Mouse (Mus musculus): ENCODE results near the gene Gm49384. TPM values are rescaled to one million over a fixed set of nuclear protein-coding genes. Genes with fewer than 3 reads are reported as not detected.

Gm49384 gene
- polyA plus RNA-seq, 1 experiment from 2014 or later: 10.0 TPM

- peak; percentile 59 for ATAC-seq (ENCODE audit: low FRiP score, low read depth)
- Histone ChIP-seq H3K4me1 (replicated peaks) (peaks cover 35% of the 10 kb centered on the region), H3K9me3 (no peaks in the 10 kb centered on the region), H3K4me3 (peak within 1 kb of the TSS; percentile 73), H3K4me2 (peak within 1 kb of the TSS; percentile 84), H3K36me3 (peaks cover 11% of the 10 kb centered on the region; the same call in 1 of the 2 replicates), H3K27ac (replicated peaks) (peak within 1 kb of the TSS; percentile 95), H3K27me3 (no peaks in the 10 kb centered on the region), H3K9ac (peak within 1 kb of the TSS; percentile 74)
- WGBS: 1% methylated on average over 18 of the region's 18 CpGs
Measured at GRCm38 (mm10) chr12:69198164-69198535, 5.9 kb downstream of the Gm49384 start, which contains the start of gene Dnaaf2. Gene Dnaaf2 (minus strand): TSS chr12:69198429.

GRCm38 (mm10) chr12:69197378-69198163 is 6.5 kb downstream of the Gm49384 start:
- Histone ChIP-seq H3K9ac (peak overlapping the region; percentile 74), H3K4me1 (replicated peaks) (peaks cover 35% of the 10 kb centered on the region), H3K27me3 (no peaks in the 10 kb centered on the region), H3K36me3 (peaks cover 11% of the 10 kb centered on the region; the same call in 1 of the 2 replicates), H3K27ac (replicated peaks) (peak overlapping the region; percentile 95), H3K9me3 (no peaks in the 10 kb centered on the region), H3K4me2 (peak overlapping the region; percentile 84), H3K4me3 (peak overlapping the region; percentile 73)
- WGBS: under 1% methylated on average over 91 of the region's 94 CpGs
- ATAC-seq (ENCODE audit: low FRiP score, low read depth): peak; percentile 79

DNA sequence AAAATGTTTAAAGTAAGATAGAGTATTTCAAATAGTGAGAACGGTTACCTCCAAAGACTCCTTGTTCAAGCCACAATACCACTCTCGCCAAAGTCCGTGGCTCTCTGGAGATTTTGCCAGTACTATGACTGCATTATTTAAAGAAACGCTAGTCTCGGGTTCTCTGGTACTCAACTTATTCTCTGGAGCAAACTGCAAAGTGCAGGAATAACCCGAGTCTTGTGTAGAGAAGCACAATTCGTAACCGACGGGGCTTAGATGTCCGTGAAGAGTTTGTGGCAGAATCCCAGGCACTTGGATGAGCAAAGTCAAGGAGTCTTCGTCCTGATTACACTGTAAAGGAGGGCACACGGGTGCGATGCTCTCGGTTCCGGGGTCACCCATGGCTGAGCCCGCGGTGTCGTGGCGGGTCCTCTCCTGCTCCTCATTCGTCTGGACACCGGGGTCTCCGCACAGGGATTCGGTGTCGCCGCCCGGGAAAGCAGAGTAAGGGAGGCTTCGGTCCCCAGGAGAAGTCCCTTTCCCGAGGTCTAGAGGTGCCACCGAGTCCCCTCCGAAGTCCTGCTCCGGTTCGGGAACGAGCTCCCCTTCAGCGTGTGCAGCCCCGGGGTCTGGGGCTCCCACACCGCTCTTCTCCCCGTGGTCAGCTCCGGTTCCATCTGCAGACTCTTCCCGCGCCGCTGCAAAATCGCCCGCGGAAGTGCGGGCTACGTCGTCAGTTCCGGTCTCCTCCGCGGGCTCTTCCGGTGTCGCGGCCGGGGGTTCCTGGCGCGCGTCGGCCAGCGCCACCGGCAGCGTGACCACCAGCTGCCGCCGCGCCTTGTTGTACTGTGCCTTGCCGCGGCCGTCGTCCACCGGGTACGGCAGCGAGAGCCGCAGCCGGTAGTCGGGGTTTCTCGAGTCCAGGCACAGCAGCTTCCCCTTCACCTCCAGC is 7.4 kb downstream of the Gm49384 start, which contains the start of gene Gm49383:
Gene Gm49383 (minus strand): TSS at position 661 of the 934 bp plus-strand sequence.
- Histone ChIP-seq H3K4me2 (peak within 1 kb of the TSS; percentile 84), H3K27me3 (no peaks in the 10 kb centered on the region), H3K4me3 (peak within 1 kb of the TSS; percentile 73), H3K4me1 (replicated peaks) (peaks cover 35% of the 10 kb centered on the region), H3K9ac (peak within 1 kb of the TSS; percentile 74), H3K27ac (replicated peaks) (peak within 1 kb of the TSS; percentile 95), H3K36me3 (peaks cover 11% of the 10 kb centered on the region; the same call in 1 of the 2 replicates), H3K9me3 (no peaks in the 10 kb centered on the region)
- ATAC-seq (ENCODE audit: low FRiP score, low read depth): peak; percentile 85
- WGBS: under 1% methylated on average over 75 of the region's 75 CpGs

DNA sequence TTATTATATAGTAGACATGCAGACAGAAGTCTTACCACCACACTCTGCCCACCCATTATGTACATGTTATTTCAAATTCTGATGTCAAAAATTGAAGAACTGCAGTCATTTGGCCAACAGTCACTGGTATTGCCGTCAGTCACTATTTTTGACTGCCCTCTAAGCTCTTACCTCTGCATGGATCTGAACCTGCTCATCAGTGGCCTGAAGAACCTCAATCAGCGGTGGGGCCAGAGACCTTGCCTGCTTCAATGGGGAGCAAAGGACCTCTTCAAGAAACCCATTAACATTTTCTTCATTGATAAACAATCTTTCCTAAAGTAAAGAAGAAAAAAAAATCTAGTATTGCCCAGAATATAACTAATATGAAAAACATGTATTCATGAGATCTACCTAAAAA is 11.4 kb downstream of the Gm49384 start:
- WGBS: 89% methylated on average over 2 of the region's 2 CpGs
- Histone ChIP-seq H3K9ac (no peak overlapping the region), H3K4me1 (replicated peaks) (peaks cover 16% of the 10 kb centered on the region), H3K4me3 (no peak overlapping the region), H3K36me3 (peaks cover 11% of the 10 kb centered on the region; the same call in 1 of the 2 replicates), H3K27ac (replicated peaks) (no peak overlapping the region), H3K4me2 (no peak overlapping the region), H3K9me3 (no peaks in the 10 kb centered on the region), H3K27me3 (no peaks in the 10 kb centered on the region)
- no peak for ATAC-seq (ENCODE audit: low FRiP score, low read depth)

DNA sequence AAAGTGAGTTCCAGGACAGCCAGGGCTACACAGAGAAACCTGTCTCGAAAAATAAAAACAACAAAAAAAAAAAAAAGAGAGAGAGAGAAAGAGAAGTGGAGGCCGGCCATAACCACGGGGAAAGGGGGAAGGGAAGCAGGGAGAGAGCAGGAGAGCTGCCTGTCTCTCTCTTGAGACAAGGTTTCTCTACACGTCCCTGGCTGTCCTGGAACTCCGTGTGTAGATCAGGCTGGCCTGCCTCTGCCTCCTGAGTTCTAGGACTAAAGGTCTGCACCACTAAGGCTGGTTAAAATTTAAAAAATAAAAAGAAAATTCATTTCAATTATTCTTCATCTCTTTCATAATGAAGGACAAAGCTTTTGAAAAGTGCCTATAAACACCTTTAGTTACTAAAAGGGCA is 12.7 kb downstream of the Gm49384 start:
- Histone ChIP-seq H3K27me3 (no peaks in the 10 kb centered on the region), H3K9ac (no peak overlapping the region), H3K4me2 (no peak overlapping the region), H3K36me3 (peaks cover 11% of the 10 kb centered on the region; the same call in 1 of the 2 replicates), H3K4me1 (replicated peaks) (peaks cover 24% of the 10 kb centered on the region), H3K9me3 (no peaks in the 10 kb centered on the region), H3K4me3 (no peak overlapping the region), H3K27ac (replicated peaks) (no peak overlapping the region)
- no peak for ATAC-seq (ENCODE audit: low FRiP score, low read depth)
- 96% methylated on average over 5 of the region's 5 CpGs for WGBS

DNA sequence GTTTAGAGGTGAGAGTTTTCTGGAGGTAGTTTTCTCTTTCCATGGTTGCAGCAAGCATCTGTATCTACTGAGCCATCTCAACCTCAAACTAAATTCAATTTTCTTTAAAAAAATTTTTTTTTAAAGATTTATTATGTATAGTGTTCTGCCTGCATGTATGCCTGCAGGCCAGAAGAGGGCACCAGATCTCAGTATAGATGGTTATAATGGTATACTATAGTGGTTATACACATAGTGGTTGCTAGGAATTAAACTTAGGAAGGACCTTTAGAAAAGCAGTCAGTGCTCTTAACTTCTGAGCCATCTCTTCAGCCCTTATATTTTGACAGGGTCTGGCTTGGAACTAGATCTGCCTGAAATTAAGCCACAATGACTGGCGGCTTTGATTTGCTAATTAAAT is 13.5 kb downstream of the Gm49384 start:
- Histone ChIP-seq H3K9ac (no peak overlapping the region), H3K36me3 (peaks cover 11% of the 10 kb centered on the region; the same call in 1 of the 2 replicates), H3K4me3 (no peak overlapping the region), H3K27me3 (no peaks in the 10 kb centered on the region), H3K4me2 (no peak overlapping the region), H3K27ac (replicated peaks) (no peak overlapping the region), H3K9me3 (no peaks in the 10 kb centered on the region), H3K4me1 (replicated peaks) (peaks cover 19% of the 10 kb centered on the region)
- 100% methylated on average over 1 of the region's 1 CpGs for WGBS
- ATAC-seq (ENCODE audit: low FRiP score, low read depth): no peak

GRCm38 (mm10) chr12:69190074-69190473 is 14.0 kb downstream of the Gm49384 start:
- Histone ChIP-seq H3K9me3 (no peaks in the 10 kb centered on the region), H3K9ac (no peak overlapping the region), H3K27ac (replicated peaks) (no peak overlapping the region), H3K27me3 (no peaks in the 10 kb centered on the region), H3K4me1 (replicated peaks) (peaks cover 21% of the 10 kb centered on the region), H3K4me2 (no peak overlapping the region), H3K36me3 (peaks cover 11% of the 10 kb centered on the region; the same call in 1 of the 2 replicates), H3K4me3 (no peak overlapping the region)
- 93% methylated on average over 9 of the region's 9 CpGs for WGBS
- no peak for ATAC-seq (ENCODE audit: low FRiP score, low read depth)

GRCm38 (mm10) chr12:69186811-69187471 is 17.1 kb downstream of the Gm49384 start:
- Histone ChIP-seq H3K27me3 (no peaks in the 10 kb centered on the region), H3K27ac (replicated peaks) (no peak overlapping the region), H3K4me3 (no peak overlapping the region), H3K4me1 (replicated peaks) (peaks cover 29% of the 10 kb centered on the region), H3K9ac (no peak overlapping the region), H3K36me3 (peaks cover 15% of the 10 kb centered on the region), H3K4me2 (no peak overlapping the region), H3K9me3 (no peaks in the 10 kb centered on the region)
- 76% methylated on average over 5 of the region's 5 CpGs for WGBS
- no peak for ATAC-seq (ENCODE audit: low FRiP score, low read depth)

- no peak overlapping the region for H3K27ac ChIP-seq (replicated peaks)
- peaks cover 29% of the 10 kb centered on the region for H3K4me1 ChIP-seq (replicated peaks)
- no peaks in the 10 kb centered on the region for H3K9me3 ChIP-seq
- 71% methylated on average over 7 of the region's 7 CpGs for WGBS
- peak overlapping the region; percentile 80 for H3K4me2 ChIP-seq
- H3K27me3 ChIP-seq: no peaks in the 10 kb centered on the region
- ATAC-seq (ENCODE audit: low FRiP score, low read depth): no peak
- H3K4me3 ChIP-seq: peak overlapping the region; percentile 75
- peaks cover 21% of the 10 kb centered on the region for H3K36me3 ChIP-seq
- peak overlapping the region; percentile 92; the same call in 1 of the 2 replicates for H3K9ac ChIP-seq
Measured at GRCm38 (mm10) chr12:69185371-69185770, 18.7 kb downstream of the Gm49384 start.

DNA sequence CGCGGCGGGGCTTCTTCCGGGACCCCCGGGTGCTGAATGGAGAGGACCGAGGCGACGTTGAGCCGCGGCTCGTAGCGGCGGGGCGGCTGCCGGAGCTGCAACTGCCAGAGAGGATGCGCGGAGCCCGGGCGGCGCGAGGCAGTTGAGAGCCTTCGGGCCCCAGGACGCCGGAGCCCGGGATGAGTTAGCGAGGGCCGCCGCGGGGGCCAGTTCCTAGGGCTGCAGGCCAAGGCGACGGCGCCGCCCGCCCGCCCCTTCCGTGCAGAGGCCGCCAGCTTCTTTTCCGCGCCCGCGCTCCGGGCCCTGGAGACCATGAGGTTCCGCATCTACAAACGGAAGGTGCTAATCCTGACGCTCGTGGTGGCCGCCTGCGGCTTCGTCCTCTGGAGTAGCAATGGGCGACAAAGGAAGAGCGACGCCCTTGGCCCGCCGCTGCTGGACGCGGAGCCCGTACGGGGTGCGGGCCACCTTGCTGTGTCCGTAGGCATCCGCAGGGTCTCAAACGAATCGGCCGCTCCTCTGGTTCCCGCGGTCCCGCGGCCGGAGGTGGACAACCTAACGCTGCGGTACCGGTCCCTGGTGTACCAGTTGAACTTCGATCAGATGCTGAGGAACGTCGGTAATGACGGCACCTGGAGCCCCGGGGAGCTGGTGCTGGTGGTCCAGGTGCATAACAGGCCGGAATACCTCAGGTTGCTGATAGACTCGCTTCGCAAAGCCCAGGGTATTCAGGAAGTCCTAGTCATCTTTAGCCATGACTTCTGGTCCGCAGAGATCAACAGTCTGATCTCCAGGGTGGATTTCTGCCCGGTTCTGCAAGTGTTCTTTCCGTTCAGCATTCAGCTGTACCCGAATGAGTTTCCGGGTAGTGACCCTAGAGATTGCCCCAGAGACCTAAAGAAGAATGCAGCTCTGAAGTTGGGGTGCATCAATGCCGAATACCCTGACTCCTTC is 19.4 kb downstream of the Gm49384 start:
- H3K9ac ChIP-seq: peak overlapping the region; percentile 92
- no peaks in the 10 kb centered on the region for H3K9me3 ChIP-seq
- peaks cover 29% of the 10 kb centered on the region for H3K4me1 ChIP-seq (replicated peaks)
- H3K36me3 ChIP-seq: peaks cover 18% of the 10 kb centered on the region
- ATAC-seq (ENCODE audit: low FRiP score, low read depth): peak; percentile 59
- H3K27me3 ChIP-seq: no peaks in the 10 kb centered on the region
- WGBS: 1% methylated on average over 81 of the region's 86 CpGs
- H3K4me3 ChIP-seq: peak overlapping the region; percentile 75
- H3K27ac ChIP-seq (replicated peaks): peak overlapping the region; percentile 94
- H3K4me2 ChIP-seq: peak overlapping the region; percentile 80

Data from hindbrain, embryonic 15.5 days (tissue).